Mouse (Mus musculus): ENCODE results near the gene Rarb.

The Rarb gene

GRCm38 (mm10) chr14:16733595-16734298 is 85.2 kb downstream of the Rarb start:
- DNase-seq: no peak

DNA sequence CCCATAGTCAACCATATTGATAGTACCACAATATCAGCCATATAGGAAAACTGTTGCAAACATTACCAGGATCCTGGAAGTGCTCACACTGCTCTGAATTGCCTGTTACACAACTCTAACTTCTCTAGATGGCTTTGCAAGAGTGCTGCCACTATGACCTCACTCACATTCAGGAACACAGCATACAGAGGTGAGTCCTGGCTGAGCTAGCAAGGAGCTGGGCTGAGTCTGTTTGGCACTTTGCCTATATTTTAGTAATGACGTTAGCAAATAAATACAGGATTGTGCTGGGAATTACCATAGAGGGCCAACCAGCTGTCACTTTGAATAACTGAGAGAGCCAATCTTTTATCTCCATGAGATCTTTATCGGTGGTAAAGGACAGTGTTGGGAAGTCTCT is 86.9 kb downstream of the Rarb start:
- DNase-seq: no peak

- DNase-seq: no peak
Observed at GRCm38 (mm10) chr14:16728175-16728838, 90.6 kb downstream of the Rarb start.

- DNase-seq: no peak
Observed at GRCm38 (mm10) chr14:16723991-16724390, 95.0 kb downstream of the Rarb start.

DNA sequence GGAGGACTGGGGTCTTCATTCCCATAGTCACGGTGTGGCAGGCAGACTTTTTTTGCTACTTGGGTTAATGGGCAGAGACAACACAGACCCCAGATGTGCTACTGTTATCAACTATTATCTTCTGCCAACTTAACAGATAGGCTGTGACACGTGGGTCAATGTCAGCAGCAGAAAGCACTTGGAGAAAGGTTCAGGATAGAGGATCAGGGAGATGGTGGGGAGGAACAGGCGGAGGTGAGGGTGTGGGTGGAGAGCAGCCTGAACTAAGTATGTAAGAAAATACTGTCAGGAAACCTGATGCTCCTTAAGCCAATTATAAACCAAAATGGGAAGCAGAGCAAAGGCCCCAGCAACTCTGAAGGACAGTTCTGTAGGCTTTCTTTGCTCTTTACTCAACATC is 101.1 kb downstream of the Rarb start:
- no peak for DNase-seq

- DNase-seq: no peak
Observed at GRCm38 (mm10) chr14:16714344-16714955, 104.5 kb downstream of the Rarb start.

- DNase-seq: no peak
Observed at GRCm38 (mm10) chr14:16713773-16714172, 105.2 kb downstream of the Rarb start.

DNA sequence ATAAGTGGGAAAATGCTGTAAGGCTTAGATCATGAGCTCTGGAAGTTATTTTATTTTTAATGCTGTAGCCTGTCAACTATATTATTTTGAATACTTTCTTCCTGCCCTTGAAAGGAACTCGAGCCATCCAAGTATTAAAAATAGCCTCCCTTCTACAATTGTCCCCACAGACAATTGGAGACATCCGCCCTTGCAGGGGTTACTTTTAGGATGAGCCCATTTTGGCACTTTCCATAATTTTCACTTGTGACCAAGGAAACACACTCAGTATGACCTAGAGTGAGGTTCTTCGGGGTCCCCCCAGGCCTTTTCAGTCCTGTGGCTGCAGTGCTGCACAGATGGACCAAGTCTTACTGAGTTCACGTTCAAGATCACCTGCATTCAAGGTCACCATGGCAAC is 119.7 kb downstream of the Rarb start:
- no peak for DNase-seq

- no peak for DNase-seq
Observed at GRCm38 (mm10) chr14:16695453-16696120, 123.4 kb downstream of the Rarb start.

DNA sequence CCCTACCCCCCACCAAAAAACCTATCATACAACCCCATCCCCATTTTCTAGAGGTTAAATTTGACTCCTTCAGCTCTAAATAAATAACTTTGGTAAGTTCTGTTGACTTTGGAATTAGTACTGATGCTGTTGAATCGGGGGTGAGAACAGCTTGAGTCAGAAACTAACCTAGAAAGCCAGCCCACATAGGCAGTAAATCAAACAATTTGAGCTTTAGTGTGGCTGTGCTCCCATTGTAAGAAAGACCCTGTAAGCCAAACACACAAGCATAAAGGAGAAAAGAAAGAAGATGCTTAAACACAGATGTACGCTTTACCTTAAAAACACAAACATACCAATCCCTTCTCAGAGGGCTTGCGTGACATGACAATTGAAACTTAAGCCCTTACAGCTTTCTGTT is 140.6 kb downstream of the Rarb start:
- no peak for DNase-seq

DNA sequence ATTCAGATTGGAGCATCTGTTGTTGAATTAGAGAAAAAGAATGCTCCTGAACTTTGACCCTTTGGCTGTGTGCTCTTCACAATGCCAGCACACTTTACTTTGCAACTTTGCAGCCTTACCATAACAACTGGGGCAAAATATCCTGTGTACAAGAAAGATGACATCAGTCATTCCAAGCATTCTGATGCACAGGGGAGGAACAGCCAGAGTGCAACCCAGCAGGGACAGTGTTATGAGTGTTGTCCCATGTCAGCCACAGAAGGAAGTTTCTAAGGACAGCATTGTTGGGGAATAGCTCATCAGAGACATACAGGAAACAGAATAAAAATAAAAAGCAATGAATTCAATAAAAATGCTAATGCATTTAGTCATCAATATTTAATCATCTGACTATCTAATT is 141.9 kb downstream of the Rarb start:
- DNase-seq: no peak

GRCm38 (mm10) chr14:16670571-16670970 is 148.4 kb downstream of the Rarb start:
- no peak for DNase-seq

GRCm38 (mm10) chr14:16639153-16639943 is 179.6 kb downstream of the Rarb start:
- no peak for DNase-seq

- no peak for DNase-seq
Observed at GRCm38 (mm10) chr14:16613975-16614374, 205.0 kb downstream of the Rarb start.

DNA sequence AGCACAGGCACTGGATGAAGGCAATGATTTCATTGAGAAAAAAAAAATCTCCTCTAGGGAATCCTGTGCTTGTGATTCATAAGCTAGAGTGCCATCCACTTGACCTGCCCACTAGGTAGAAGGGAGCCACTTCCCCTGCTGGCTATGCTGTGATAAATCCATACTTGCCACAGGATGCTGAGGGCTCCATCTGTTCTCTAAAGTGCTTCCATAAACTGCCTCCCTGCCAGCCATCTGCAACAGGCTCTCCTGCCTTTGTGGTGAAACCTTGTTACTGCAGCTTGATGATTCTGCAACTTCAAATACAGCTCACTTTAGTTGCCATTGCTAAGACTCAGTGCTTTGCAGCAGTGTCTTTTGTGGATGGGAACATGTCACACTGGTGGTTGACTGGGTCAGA is 213.5 kb downstream of the Rarb start:
- DNase-seq: no peak

GRCm38 (mm10) chr14:16604469-16605064 is 214.4 kb downstream of the Rarb start:
- DNase-seq: no peak

DNA sequence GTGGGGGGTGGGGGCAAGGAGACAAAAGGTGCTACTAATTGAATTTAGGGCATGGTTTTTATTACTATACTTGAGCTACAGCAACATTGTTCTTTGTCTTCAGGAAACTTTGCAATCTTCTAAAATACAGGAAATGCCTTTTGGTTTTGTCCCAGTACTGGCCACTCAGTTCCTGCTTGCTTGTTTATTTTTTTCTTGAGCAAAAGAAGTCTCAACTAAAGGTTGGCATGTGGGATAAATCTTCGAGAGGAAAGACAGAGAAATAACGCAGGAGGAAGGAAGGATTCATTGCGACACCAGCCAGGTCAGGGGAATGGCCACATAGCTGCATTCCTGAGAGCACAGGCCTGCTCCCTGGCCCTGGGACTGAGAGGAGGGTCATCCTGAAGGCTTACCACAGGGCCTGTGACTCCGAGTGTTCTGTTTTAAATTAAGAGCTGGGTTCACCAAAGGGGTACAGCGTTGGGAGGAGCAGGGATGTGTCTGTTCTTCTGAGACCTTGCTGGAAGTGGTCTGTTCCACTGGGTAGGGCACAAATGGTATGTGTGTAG is 215.8 kb downstream of the Rarb start:
- no peak for DNase-seq

GRCm38 (mm10) chr14:16599224-16599623 is 219.7 kb downstream of the Rarb start:
- no peak for DNase-seq

GRCm38 (mm10) chr14:16598074-16598501 is 220.9 kb downstream of the Rarb start:
- no peak for DNase-seq

DNA sequence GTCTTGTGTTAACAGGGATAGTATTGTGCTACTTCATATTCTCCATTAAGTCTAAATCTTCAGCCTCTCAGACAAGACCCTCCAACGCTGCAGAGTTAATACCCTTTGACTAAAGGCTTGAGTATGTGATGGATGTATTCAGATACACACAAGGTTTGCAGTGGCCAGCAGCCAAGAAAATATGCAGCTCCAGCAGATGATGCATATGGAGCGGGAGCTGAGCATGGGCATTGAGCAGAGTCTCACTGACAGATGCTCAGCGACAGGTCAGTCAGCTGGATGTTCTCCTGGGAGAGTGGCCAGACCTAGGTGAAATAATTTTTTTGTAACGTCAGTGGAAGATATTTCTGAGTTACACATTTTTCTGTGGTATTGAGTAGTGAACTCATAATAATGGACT is 229.8 kb downstream of the Rarb start:
- no peak for DNase-seq

- DNase-seq: no peak
Observed at GRCm38 (mm10) chr14:16578100-16578499, 240.9 kb downstream of the Rarb start.

GRCm38 (mm10) chr14:16577049-16577448 is 241.9 kb downstream of the Rarb start:
- no peak for DNase-seq

Measured in thymus, postnatal 14 days (tissue).